Mouse (Mus musculus) liver, embryonic 14.5 days (tissue): Measurements from ENCODE around the gene Plekhj1.

Source experiments
- CTCF ChIP-seq: IDR thresholded peaks from 2 replicates; pipeline ENCODE4 v1.5.1; 2016; ENCODE audit warnings: antibody characterized with exemption, low read depth, control low read depth
- EP300 ChIP-seq: IDR thresholded peaks from 2 replicates; pipeline ENCODE4 v1.6.1; 2016; ENCODE audit warnings: antibody characterized with exemption, low read depth

- peak; percentile 13; the same call in 1 of the 2 replicates for TF ChIP-seq CTCF
- TF ChIP-seq EP300: no peak
Observed at GRCm38 (mm10) chr10:80829359-80830278, 31.2 kb upstream of the Plekhj1 start.
